Mouse (Mus musculus) kidney, postnatal 0 days (tissue): ENCODE data around the gene Vmn1r40. TPM values are rescaled to one million over a fixed set of nuclear protein-coding genes. Genes with fewer than 3 reads are reported as not detected.

ENCODE experiments used
- ATAC-seq: fragments of 200-750 bp; cut with Nextera tagmentation; replicated peaks from 2 replicates; pipeline ENCODE4 v1.8.0; 2017; ENCODE audit warnings: low read depth, moderate number of reproducible peaks, moderate TSS enrichment, moderate library complexity; ENCODE audit not compliant: low FRiP score
- DNase-seq: peaks from one replicate; pipeline ENCODE4 v3.0.0-alpha.2; 2016; ENCODE audit warnings: low spot score
- H3K27ac ChIP-seq: fragments of 300-500 bp; sonication (generic); 2 replicates; pipeline ENCODE4 v1.5.1; 2014; ENCODE audit warnings: mild to moderate bottlenecking
- H3K27me3 ChIP-seq: fragments of 300-500 bp; sonication (generic); 2 replicates; pipeline ENCODE4 v1.6.1; 2014; ENCODE audit warnings: low read length, mixed read lengths; ENCODE audit not compliant: insufficient read depth
- H3K36me3 ChIP-seq: fragments of 300-500 bp; sonication (generic); 2 replicates; pipeline ENCODE4 v1.6.1; 2014; ENCODE audit warnings: low read length, mixed read lengths; ENCODE audit not compliant: insufficient read depth
- H3K4me1 ChIP-seq: fragments of 300-500 bp; sonication (generic); replicated peaks from 2 replicates; pipeline ENCODE4 v1.6.1; 2014; ENCODE audit warnings: antibody characterized with exemption, low read length, mixed read lengths; ENCODE audit not compliant: insufficient read depth
- H3K4me2 ChIP-seq: fragments of 300-500 bp; sonication (generic); 2 replicates; pipeline ENCODE4 v1.6.1; 2014; ENCODE audit warnings: mild to moderate bottlenecking, low read length, moderate library complexity, mixed read lengths
- H3K4me3 ChIP-seq: fragments of 300-500 bp; sonication (generic); replicated peaks from 2 replicates; pipeline ENCODE4 v1.5.1; 2014; ENCODE audit warnings: low read depth, low read length
- H3K9ac ChIP-seq: fragments of 300-500 bp; sonication (generic); 2 replicates; pipeline ENCODE4 v1.6.1; 2014; ENCODE audit warnings: low read depth, low read length
- H3K9me3 ChIP-seq: fragments of 300-500 bp; sonication (generic); replicated peaks from 2 replicates; pipeline ENCODE4 v1.6.1; 2016; ENCODE audit warnings: low read length, inconsistent platforms, mixed read lengths
- CTCF ChIP-seq: IDR thresholded peaks from 2 replicates; pipeline ENCODE4 v1.5.1; 2016; ENCODE audit warnings: antibody characterized with exemption, low read depth, mild to moderate bottlenecking, moderate library complexity
- WGBS: fragments of 180-500 bp; shearing (Covaris S2); extraction: QIAGEN DNeasy Blood & Tissue Kit; methylation state at CpG from one replicate; pipeline ENCODE4 v1.1.7; 2014; 5-methylcytosine and 5-hydroxymethylcytosine counted together
- polyA plus RNA-seq: library from polyadenylated mRNA; unstranded; fragments of >200 nt; fragmentation: Nextera tagmentation; extraction: Ambion mirVana; gene quantifications from 2 replicates; pipeline ENCODE4 v1.2.1, GENCODE M21; 2015

Gene Vmn1r40
- polyA plus RNA-seq, 1 experiment from 2014 or later: not detected

DNA sequence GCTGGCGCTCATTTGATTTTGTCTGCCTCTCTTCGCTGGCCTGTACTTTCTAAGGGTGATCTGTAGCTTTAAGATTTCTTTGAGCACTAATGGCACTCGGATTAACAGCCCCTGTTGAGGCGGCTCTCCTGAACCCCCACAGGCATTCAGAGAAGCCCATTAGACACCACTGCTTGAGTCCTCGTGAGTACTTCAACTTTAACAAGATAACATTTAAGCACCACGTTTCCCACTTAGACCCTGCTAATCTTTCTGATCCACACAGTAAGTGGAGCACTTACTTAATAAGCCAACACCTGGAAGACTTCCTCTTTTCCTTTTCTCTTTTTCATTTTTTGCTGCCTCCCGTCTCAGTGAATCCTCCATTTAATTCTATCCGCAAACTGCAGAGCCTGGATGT lies 42.2 kb upstream of the Vmn1r40 start:
- no peak overlapping the region for H3K27ac ChIP-seq
- no peak for DNase-seq
- no peaks in the 10 kb centered on the region for H3K27me3 ChIP-seq
- no peak for ATAC-seq
- WGBS: 64% methylated on average over 8 of the region's 8 CpGs
- H3K36me3 ChIP-seq: 0 out of 2 replicates have a peak, but pooled peaks cover 7% of the 10 kb centered on the region
- H3K4me3 ChIP-seq: no peak overlapping the region
- H3K4me1 ChIP-seq: no peaks in the 10 kb centered on the region
- no peak overlapping the region for H3K4me2 ChIP-seq
- H3K9ac ChIP-seq: no peak overlapping the region
- H3K9me3 ChIP-seq: no peaks in the 10 kb centered on the region
- no peak for TF ChIP-seq CTCF

DNA sequence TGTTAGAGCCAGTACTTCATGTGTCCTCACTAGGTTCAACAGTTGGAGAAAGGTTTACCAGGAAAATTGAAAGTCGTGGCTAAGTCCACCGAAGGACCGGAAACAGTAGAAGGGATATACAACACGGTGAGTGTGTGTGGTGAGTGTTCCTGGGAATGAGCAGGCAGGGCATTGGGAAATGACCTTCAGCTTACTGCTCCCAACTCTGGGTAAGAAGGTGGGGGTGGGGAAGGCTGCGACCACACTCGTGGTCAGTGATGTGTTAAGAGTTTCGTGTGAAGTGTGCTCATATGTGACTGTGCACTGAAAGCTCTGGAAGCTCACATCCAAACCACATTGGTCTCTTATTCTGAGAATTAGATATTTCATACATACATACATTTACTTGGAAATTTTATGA lies 41.7 kb upstream of the Vmn1r40 start:
- ATAC-seq: no peak
- WGBS: 55% methylated on average over 7 of the region's 7 CpGs
- Histone ChIP-seq H3K27me3 (no peaks in the 10 kb centered on the region), H3K4me1 (no peaks in the 10 kb centered on the region), H3K9ac (no peak overlapping the region), H3K27ac (no peak overlapping the region), H3K9me3 (no peaks in the 10 kb centered on the region), H3K4me3 (no peak overlapping the region), H3K36me3 (0 out of 2 replicates have a peak, but pooled peaks cover 9% of the 10 kb centered on the region), H3K4me2 (no peak overlapping the region)
- TF ChIP-seq CTCF: no peak
- DNase-seq: no peak

- H3K27me3 ChIP-seq: no peaks in the 10 kb centered on the region
- no peak for ATAC-seq
- no peak overlapping the region for H3K4me3 ChIP-seq
- no peak for TF ChIP-seq CTCF
- WGBS: 92% methylated on average over 3 of the region's 3 CpGs
- H3K9ac ChIP-seq: no peak overlapping the region
- no peaks in the 10 kb centered on the region for H3K4me1 ChIP-seq
- H3K4me2 ChIP-seq: no peak overlapping the region
- H3K9me3 ChIP-seq: no peaks in the 10 kb centered on the region
- H3K36me3 ChIP-seq: 0 out of 2 replicates have a peak, but pooled peaks cover 9% of the 10 kb centered on the region
- DNase-seq: no peak
- no peak overlapping the region for H3K27ac ChIP-seq
Measured at GRCm38 (mm10) chr6:89666976-89667375, 40.4 kb upstream of the Vmn1r40 start.

GRCm38 (mm10) chr6:89669556-89669955 lies 37.8 kb upstream of the Vmn1r40 start:
- Histone ChIP-seq H3K36me3 (0 out of 2 replicates have a peak, but pooled peaks cover 10% of the 10 kb centered on the region), H3K9me3 (no peaks in the 10 kb centered on the region), H3K27ac (no peak overlapping the region), H3K4me3 (no peak overlapping the region), H3K27me3 (no peaks in the 10 kb centered on the region), H3K4me2 (no peak overlapping the region), H3K4me1 (no peaks in the 10 kb centered on the region), H3K9ac (no peak overlapping the region)
- WGBS: 90% methylated on average over 6 of the region's 6 CpGs
- no peak for TF ChIP-seq CTCF
- no peak for DNase-seq
- ATAC-seq: no peak

DNA sequence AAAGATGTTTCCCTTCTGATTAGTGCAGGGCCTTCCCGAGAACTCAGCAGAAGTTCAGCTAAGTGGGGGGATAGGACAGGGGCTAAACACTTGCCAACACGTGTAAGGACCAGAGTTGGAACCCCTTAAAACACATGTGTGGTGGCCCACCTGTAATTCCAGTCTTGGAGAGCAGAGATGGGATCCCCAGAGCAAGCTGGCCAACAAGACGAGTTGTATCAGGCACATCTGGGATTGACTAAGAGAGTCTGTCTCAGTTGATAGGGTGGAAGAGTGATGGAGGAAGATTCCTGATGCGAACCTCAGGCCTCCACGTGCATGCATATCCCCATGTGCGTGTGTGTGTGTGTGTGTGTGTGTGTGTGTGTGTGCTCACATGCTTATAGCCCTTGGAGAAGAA lies 35.9 kb upstream of the Vmn1r40 start:
- DNase-seq (no peak), ATAC-seq (no peak)
- Histone ChIP-seq H3K4me1 (no peaks in the 10 kb centered on the region), H3K9ac (no peak overlapping the region), H3K4me3 (no peak overlapping the region), H3K27me3 (no peaks in the 10 kb centered on the region), H3K9me3 (no peaks in the 10 kb centered on the region), H3K36me3 (0 out of 2 replicates have a peak, but pooled peaks cover 10% of the 10 kb centered on the region), H3K27ac (no peak overlapping the region), H3K4me2 (no peak overlapping the region)
- TF ChIP-seq CTCF: no peak
- 85% methylated on average over 6 of the region's 6 CpGs for WGBS

DNA sequence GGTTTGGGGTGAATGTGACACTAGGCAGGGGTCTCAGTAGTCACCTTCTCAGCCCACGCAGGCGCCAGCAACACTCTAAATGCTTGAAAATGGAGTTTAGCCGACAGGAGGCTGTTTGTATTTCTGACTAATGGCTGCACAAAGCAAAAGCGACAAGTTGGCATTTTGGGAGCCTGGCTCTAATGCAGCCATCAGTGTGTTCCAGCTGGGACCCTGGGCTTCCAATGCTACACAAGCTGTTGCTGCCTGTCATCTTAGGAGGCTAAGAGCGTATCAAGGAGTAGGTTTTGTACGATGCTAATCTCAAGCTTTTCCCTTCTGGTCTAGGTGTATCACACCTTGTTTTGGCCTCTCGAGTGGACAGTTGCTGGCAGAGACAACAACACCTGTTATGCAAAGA lies 34.7 kb upstream of the Vmn1r40 start:
- Histone ChIP-seq H3K4me2 (no peak overlapping the region), H3K4me1 (no peaks in the 10 kb centered on the region), H3K4me3 (no peak overlapping the region), H3K9ac (no peak overlapping the region), H3K27me3 (no peaks in the 10 kb centered on the region), H3K27ac (no peak overlapping the region), H3K36me3 (0 out of 2 replicates have a peak, but pooled peaks cover 10% of the 10 kb centered on the region), H3K9me3 (no peaks in the 10 kb centered on the region)
- no peak for TF ChIP-seq CTCF
- DNase-seq (no peak), ATAC-seq (no peak)
- WGBS: 90% methylated on average over 7 of the region's 7 CpGs
